Mouse (Mus musculus): ENCODE data around the gene Itfg2. TPM values are rescaled to one million over a fixed set of nuclear protein-coding genes. Genes with fewer than 3 reads are reported as not detected.
A peak's percentile ranks its signal among the peaks of the same experiment; 100 is the strongest.

The Itfg2 gene
- total RNA-seq (2021): 10 to 100 TPM; 24.1 to 25.0 TPM
- long read RNA-seq, experiment 1, transcript Itfg2-201 (12 exons, 2,320 nt): major isoform, 30 of 42 reads
- long read RNA-seq, experiment 1, partial matches to known transcripts: 3 of 42 reads
- long read RNA-seq, experiment 1, other reads (novel, unspliced or antisense): 7 of 42 reads
- long read RNA-seq, experiment 2, transcript Itfg2-201 (12 exons, 2,320 nt): major isoform, 18 of 24 reads
- long read RNA-seq, experiment 2, partial matches to known transcripts: 2 of 24 reads
- long read RNA-seq, experiment 2, other reads (novel, unspliced or antisense): 2 of 24 reads

DNA sequence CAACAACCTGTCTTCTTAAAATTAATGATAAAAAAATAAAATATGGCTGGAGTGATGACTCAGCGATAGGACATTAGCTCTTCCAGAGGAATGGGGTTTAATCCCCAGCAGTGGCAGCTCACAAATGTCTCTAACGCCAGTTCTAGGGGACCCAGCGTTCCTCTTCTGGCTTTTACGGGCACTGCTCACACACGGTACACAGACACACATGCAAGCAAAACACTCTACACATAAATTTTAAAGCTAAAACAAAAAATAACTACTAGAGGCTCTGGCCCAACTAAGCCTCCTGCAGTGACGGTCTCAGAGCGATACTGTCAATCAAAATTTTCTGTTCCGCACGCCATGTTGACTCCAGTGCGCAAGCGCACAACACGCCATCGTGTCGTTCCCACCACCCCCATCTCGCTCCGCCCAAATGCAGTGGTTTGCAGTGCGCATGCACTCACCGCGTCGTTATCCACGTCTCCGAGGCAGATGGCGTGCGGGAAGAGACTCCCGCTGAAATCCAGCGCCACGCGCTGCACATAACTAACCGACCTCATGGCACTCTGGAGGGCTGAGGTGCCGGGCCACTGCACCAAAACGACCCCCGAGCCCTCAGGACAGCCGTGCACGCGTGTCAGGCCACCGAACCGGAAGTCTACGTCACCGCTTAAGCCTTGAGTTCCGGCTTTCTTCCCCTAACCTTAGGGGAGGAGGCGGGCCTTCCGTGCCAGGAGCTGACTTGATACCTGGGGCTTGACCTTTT is at the start of gene Itfg2:
Gene Itfg2 (minus strand): TSS at position 663 of the 751 bp plus-strand sequence.
- peak; percentile 95 to 98 for DNase-seq (ENCODE audit: low spot score in 2 of 2)

DNA sequence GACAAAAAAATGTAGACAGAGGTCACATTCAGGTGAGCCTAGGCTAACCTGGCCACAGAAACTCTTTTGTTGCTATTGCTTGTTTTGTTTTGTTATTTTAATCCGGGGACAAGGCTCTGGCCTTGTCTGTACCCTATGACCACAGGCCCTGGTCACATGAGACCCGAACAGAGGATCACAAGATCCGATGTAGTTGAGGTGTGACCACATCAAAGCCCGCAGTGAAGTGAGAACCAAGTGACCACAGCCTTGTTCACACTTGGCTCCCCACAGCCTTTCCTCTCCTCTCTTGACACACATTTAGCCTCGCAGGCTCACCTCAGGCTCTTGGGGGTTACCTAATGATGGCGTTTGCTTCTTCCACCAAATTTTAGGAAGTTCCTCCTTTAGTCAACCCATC is 49.4 kb upstream of the Itfg2 start:
- DNase-seq (ENCODE audit: low spot score in 2 of 2): no peak

DNA sequence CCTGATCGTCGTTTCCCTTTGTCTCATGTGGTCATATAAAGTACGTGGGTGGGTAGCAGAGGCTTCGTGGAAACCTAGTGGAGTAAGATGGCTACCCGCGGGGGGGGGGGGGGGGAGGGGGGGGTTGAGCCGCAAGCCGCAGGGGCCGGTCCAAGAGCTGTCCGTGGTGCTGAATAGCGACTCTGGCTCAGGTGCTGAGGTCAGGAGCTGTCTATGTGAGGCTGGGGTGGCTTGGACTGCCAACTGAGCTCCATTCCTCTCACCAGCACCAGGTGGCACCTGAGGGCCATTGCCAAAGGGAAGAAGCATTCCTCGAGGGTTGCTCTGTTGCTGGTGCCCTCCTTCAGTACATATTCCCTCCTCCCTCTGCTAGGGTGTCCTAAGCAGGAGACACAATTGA is 44.7 kb upstream of the Itfg2 start:
- no peak for DNase-seq (ENCODE audit: low spot score in 2 of 2)

DNA sequence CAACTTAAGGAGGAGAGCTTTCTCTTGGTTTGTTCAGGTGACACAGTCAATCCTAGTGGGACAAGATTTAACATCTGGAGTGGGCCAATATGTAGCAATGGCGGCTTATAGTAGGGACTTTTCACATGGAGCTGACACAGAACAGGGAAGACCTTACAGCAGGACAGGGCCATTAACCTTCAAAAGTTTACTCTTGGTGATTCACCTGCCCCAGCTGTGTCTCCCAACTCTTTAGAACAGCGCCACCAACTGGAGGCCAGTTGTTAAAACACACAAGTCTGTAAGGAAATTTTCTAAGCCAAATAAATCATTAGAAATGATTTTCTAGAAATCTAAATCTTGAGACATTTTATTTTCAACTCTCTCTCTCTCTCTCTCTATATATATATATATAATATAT is 42.6 kb upstream of the Itfg2 start:
- no peak for DNase-seq (ENCODE audit: low spot score in 2 of 2)

DNA sequence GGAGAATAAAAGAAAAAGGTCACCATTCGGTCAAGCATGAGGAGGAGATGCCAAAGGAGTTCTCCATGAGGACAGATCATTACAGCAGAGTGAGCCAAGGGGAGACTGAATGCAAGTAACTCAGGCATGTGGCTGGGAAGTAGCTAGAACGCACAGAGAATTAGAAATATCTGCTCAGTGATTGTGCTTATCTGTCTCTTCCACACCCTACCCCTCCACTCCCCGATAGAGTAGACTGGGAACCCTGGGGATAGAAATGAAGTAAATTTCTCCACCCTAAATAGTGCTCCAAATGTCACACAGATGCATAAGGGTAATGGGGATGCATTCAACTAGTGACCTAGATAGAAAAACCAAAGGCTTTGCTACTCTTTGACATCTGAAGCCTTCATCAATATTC is 41.8 kb upstream of the Itfg2 start:
- DNase-seq (ENCODE audit: low spot score in 2 of 2): no peak

DNA sequence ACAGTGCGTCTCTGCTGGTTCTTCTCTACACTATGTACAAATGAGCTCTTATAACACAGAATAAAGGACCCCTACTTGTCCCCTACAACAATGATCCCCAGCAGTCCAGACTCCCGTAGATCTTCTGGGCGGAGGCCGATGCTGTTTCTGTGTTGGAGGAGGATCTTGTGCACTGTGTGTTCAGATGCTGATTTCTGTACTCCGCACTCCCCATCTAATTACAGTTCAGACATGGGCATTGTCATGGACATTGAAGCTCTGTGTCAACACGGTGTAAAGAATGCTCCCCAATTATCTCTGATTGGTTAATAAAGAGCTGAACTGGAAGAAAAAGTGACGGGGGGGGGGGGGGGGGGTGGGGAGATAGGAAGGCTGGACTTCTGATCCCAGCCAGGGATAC is 41.3 kb upstream of the Itfg2 start:
- no peak for DNase-seq (ENCODE audit: low spot score in 2 of 2)

DNA sequence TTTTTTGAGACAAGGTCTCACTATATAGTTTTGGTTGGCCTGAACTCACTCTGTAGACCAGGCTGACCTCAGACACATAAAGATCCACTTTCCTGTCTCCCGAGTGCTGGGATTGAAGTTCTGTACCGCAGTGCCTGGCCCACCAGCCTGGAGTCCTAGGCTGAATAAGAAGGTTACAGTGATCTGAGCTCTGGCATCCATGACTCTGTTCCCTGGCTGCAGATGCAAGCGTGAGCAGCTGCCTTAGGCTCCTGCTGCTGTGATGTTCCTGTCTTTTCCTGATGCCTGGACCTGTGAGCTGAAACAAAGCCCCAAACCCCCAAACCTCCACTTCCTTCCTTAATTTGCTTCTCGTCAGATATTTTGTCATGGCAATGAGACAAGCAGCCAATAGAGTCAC is 40.3 kb upstream of the Itfg2 start:
- no peak for DNase-seq (ENCODE audit: low spot score in 2 of 2)

DNA sequence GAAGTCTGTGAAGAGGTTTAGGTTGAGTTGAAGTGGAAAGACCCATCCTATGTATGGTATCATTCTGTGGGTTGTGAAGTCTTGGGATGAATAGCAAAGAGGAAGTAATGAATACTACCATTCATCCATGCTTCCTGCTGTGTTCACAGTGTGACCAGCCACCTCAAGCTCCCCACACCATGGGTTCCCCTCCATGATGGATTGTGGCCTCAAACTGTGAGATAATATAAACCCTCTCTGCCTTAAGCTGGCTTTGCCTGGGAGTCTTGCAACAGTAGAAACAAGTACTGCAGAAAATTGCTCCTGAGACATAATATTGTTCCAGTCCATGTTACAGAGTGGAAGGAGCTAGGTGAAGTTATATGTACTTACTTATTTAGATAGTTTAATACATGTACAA is 36.9 kb upstream of the Itfg2 start:
- no peak for DNase-seq (ENCODE audit: low spot score in 2 of 2)

DNA sequence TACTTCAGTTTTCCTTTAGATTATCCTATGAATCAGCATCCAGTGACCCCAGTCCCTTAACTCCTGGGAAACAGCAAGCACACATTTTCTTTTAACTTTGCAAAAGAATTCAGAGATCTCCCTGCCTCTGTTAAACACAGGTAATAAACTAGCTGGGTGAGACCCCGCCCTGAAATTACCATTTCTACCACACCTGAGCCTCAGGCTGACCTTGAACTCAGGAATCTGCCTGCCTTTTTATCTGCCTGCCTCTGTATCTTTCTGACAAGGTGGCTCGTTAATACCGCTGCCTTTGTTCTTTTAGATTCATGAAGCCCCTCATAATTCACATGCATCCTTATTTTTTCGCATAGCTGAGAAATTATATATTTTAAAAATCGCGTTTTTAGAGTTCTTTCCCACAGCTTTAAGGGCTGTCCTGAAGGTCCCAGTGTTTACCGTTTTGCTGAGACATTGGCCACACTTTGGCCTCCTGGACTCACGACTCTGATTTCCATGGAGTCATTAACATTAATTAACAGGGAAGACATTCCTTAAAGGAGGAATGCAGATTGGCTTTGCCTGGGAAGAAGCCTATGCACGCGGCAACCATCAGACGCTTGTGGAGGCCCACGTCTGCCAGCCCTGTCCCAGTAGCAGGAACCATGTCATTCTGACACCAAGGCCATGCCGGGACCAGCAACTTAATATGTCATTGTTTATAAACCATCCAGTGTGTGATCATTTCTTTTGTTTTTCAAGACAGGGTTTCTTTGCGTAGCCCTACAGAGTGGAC is 36.2 kb upstream of the Itfg2 start:
- no peak for DNase-seq (ENCODE audit: low spot score in 2 of 2)

DNA sequence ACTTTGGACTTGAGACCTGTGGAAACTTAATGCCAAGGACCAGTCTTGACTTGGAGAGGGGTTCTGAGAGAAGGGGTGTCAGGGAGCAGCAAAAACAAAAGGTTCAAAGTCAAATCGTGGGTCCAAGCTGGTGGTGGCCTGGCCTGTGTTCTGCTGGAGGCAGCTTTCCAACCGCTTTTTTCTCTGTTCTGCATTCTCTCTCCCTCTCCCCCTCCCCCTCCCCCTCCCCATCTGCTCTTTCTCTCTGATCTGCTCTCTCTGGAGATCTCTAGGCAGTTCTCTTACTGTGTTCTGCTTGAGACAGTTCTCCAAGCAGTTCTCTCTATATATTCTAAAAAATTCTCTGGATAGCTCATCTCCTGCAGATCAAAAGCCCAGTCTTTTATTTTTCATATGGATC is 35.6 kb upstream of the Itfg2 start:
- no peak for DNase-seq (ENCODE audit: low spot score in 2 of 2)

DNA sequence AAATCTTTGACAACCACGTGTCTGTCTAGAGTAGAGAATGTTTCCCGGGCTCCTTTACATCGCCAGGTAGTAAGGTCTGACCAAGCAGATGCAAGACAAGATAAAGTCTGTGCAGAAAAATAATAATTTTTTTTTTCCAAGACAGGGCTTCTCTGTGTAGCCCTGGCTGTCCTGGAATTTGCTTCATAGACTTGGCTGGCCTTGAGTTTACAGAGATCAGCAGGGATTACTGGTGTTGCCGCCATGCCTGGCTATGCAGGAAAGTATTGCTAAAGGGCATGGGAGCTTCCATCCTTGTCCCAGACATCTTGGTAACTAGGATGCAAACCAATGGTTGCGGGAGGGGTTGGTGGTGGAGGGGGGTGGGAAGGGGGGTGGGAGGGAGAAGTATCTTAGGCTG is 32.5 kb upstream of the Itfg2 start:
- no peak for DNase-seq (ENCODE audit: low spot score in 2 of 2)

DNA sequence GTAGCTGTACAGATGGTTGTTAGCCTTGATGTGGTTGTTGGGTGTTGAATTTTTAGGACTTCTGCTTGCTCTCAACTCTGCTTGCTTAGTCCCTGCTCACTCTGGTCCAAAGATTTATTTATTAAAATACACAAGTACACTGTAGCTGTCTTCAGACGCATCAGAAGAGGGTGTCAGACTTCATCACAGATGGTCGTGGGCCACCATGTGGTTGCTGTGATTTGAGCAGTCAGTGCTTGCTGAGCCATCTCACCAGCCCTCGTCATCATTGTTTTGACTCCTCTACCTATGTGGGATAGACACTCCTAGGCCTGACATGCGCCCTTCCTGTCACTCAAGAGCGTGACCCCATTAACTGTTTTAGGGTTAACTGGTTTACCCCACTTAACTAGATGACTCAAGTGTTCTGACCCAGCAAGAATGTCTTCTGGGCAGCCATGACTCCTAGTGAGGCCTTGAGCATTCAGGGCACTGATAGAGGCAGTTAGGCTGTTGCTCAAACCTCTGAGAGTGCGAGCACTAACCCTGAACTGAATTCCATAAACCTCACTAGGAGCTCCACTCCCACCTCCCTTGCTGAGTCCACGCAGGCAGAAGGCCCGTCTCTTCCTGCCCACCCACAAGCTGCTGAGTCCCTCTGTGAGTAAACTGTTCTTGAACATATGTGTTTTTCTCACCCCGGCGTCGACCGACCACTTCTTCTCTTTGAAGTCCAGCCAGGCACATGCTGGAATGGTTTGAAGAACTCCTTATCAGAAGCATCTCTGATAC is 31.3 kb upstream of the Itfg2 start:
- peak; percentile 35 to 55 for DNase-seq (ENCODE audit: low spot score in 2 of 2)

DNA sequence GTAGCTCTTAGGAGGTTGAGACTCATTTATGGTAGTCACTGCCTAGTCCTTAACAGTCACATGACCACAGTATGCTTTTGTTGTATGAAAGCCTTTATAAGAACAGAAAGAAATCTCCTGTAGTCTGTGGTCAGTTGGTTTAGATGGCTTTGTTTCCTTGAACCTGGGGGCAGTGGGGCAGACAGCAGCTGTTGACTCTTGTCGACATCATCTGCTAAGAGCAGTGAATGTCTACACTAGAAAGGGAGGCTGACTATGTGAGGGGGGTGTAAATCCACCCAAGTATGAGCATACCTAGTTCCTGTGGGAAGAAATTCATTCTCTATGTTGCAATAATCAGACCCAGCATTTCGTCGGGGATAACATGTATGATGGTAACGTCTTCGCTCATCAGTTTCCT is 22.3 kb upstream of the Itfg2 start:
- no peak for DNase-seq (ENCODE audit: low spot score in 2 of 2)

DNA sequence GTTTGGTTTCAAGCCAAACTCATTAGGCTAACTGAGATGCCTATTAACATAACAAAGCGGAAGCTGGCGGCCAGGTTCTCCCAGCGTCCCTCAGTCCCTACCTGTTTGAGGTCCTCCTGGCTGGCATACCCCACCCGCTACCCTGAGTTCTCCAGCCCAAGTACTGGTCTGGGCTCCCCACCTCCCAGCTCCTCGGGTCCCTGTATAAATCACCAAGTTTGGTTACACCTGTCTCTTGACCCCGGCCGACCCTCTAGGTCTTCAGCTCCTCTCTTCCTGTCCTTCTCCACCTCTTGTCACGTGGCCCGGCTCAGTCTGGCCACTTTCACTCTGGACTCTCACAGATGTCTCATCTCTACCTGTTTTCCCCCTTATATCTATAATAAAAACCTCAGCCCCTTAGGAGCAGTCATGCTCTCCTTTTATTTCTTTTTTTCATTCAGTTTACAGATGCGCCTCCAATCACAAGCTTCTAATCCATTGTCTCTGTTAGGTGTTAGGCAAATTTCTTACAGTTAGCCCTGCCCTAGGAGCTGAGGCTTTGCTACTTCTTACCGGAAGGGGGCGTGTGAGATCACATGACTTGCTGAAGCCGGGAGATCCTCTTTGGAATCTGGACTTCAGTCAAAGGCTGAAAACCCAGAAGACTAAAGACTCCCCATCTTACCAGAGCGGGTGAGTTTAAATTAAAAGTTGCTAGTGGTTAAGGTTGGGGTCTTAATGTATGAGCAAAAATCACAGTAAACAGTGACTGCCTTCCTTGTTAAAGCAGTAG is 21.2 kb upstream of the Itfg2 start:
- peak; percentile 50 to 63 for DNase-seq (ENCODE audit: low spot score in 2 of 2)

DNA sequence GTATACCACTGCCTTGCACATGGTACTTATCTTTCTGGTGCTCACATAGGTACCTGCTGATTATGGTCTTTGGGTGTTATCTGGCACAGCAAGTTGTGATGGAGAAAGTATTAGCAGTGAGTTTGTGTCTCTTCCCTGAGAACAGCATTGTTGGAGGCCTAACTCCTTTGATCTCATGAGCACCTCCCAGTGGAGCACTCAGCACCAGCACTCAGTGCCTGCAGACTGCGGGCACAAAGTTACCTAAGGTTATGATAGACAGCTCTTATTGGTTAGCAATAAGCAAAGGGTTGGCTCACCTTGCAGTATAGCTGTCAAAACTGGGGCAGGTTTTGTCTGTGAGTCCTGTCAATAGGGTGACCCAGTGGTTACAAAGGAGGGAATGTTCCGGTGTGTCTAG is 15.5 kb upstream of the Itfg2 start:
- DNase-seq (ENCODE audit: low spot score in 2 of 2): no peak

DNA sequence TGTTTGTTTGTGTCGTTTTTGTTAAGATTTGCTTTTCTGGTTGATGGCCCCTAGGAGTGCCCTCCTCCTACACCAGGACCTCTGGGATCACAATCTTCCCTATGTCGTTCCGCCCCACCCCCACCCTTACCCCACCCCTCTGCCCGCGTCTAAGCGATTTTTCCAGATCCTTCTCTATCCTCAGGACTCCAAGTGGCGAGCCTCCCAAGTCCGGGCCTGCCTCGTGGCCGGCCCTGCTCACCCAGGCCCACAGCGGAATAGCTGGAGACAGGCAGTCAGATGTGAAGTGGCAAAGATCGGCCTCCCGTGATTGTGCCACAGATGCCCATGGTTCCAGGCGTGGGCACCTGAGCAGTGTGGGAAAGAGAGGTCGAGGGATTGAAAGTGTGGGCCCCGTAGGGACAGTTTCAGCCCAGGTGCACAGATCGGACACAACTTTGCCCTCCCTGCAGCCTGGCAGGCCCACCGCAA is 14.2 kb upstream of the Itfg2 start:
- no peak for DNase-seq (ENCODE audit: low spot score in 2 of 2)

DNA sequence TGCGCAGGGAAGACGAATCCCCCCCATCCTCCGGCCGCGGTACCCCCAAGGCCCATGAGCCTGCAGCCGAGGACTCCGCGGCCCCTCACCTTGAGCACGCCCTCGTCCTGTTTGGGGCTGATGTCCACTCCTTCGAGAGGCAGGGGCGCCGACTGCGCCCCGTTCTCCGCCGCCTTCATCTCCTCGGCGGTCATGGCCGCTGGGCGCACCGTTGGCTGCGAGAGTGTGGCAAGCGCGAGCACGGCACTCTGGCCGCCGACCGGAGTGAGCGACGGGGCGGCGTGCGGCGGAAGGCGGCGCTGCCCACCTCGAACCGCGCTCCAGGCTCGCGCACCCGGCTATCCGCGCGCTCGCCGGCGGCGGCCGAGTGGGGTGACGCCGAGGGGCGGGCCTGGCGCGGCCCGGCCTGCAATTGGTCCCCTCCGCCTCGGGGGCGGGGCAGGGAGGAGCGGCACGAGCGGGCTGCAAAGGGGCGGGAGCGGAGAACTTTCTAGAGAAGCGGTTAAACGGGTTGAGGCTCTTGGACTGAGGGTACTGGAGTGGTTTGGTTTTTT is 13.7 kb upstream of the Itfg2 start, which contains the start of gene Fkbp4:
Gene Fkbp4 (minus strand): TSS at position 361 of the 554 bp plus-strand sequence.
- peak; percentile 91 to 96 for DNase-seq (ENCODE audit: low spot score in 2 of 2)

DNA sequence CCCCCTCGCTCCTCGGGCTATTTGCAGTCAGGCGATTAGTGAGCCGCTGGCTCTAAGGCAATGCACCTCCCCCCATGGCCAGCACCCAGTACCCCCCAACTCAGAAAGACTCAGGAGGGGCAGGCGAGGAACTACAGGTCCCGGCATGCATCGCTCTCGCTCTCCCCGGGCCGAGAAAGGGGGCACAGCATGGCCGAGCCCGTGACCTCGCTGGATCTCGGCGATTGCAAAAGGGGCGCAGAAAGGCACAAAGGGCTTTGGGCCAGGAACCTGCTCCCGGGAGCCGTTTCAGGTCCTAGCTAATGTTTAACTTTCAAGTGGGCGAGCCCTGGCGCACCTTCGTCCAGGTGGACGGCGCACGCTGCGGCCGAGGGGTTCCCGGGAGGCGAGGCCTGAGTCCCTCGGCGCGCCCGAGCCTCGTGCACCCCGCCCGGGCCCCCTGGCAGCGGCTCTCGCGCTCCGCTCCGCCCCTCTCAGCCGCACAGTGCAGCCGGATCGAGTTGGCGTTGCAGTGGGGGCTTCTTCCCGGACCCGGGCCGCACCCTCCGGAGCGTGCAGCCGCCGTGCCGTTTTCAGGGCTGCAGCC is 13.1 kb upstream of the Itfg2 start:
- DNase-seq (ENCODE audit: low spot score in 2 of 2): peak; percentile 49 to 53

DNA sequence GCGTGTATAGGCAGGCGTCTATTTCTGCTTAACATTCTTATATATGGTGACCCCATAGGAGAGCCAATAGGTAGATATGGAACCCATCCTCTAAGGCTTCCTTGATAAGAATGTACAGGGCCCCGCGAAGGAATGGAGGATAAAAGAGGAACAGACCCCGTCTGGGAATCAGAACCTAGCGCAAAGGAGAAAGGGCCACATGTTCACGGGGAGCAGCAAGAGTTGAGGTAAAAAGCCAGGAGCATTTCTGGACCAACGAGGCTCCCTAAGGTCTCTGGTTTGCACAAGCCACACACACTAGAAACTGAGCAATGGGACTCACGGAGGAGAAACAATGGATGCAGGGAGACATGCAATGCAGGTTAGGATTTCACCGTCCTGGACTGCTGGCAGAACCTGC is 12.6 kb upstream of the Itfg2 start:
- no peak for DNase-seq (ENCODE audit: low spot score in 2 of 2)
